Mouse (Mus musculus): ENCODE results near the gene Phf1. TPM values are rescaled to one million over a fixed set of nuclear protein-coding genes. Genes with fewer than 3 reads are reported as not detected.
"Not testable (repeated sequence)": the region's sequence is repeated elsewhere in the genome, so short reads cannot be mapped to it uniquely, and the experiment has no call there.

Gene Phf1
- polyA plus RNA-seq, 1 experiment: 13.1 TPM

DNA sequence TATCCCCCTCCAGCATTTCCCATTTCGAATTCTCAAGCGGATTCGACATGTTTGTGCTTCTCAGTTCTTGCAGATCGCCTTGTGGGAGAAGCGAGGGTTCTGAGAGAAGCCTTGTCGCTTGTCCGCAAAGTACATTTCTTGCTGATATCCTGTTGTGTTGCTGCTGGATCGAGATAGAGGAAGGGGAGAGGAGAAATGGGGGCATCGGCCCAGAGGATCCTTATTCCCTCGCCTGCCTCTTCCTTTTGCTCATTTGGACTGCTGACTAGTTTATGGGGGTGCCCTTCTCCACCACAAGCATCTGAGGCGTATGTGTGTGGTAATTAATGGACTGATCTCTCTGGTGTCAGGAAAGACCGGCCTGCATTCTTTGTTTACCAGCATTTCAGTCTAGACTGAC is 15.3 kb upstream of the Phf1 start:
- H3K27ac ChIP-seq (replicated peaks; ENCODE audit: low read depth, low read length); H3K4me1 ChIP-seq (ENCODE audit: control insufficient read depth, insufficient read depth, insufficient read length, low read length): not testable (repeated sequence)
- H3K4me3 ChIP-seq (ENCODE audit: insufficient read depth, low read depth, low read length): peak overlapping the region; percentile 56

DNA sequence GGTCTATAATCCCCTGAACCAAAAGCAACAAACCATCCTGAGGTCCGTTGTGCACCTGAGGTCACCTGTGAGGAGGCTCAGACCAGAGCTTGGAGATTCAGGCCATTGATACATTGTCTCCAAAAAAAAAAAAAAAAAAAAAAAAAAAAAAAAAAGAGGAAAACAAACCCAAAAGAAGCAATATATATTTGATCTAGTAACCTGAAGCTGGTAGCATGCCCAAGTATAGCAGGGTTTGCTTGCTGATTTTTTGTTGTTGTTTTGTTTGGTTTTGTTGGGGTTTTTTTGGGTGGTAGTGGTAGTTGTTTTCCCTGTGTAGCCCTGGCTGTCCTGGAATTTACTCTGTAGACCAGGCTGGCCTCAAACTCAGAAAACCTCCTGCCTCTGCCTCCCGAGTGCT is 14.5 kb upstream of the Phf1 start:
- Histone ChIP-seq H3K27ac (replicated peaks; ENCODE audit: low read depth, low read length) (no peak overlapping the region), H3K4me1 (ENCODE audit: control insufficient read depth, insufficient read depth, insufficient read length, low read length) (no peaks in the 10 kb centered on the region), H3K4me3 (ENCODE audit: insufficient read depth, low read depth, low read length) (no peak overlapping the region)

DNA sequence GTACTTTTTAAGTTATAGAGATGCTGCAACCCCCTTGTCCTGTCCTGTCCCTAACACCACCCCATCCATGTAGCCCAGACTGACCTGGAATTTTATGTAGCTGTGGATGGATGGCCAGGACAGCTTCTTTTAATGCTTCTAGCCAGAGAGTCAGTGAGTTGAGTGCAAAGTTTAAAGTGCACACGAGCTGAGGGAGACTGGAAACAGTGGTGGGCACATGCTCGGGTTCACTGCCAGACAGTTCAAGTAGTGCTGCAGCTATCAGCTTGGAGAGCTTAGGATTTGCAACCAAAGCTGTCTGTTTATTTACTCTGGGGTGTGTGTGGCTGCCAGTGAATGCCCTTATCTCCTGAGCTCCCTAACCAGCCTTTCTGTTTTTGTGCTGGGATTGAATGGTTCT is 13.3 kb upstream of the Phf1 start:
- H3K4me1 ChIP-seq (ENCODE audit: control insufficient read depth, insufficient read depth, insufficient read length, low read length); H3K4me3 ChIP-seq (ENCODE audit: insufficient read depth, low read depth, low read length); H3K27ac ChIP-seq (replicated peaks; ENCODE audit: low read depth, low read length): not testable (repeated sequence)

DNA sequence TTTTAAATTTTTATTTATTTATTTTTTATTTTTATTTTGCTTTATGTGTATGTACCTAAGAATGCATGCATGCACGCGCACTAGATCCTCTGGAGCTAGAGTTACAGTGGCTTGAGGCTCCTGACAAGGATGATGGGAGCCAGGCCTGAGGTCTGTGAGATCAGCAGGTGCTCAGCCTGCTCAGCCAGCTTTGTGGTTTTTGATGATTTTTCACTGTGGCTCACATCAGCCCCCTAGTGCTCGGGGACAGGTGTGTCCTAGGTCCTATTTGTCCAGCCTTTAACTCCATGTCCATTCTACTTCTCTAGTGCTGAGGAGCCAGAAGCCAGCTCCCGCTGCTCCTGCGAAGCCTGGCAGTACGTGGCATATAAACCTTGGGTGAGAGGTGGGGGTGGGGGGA is 10.5 kb upstream of the Phf1 start:
- H3K27ac ChIP-seq (replicated peaks; ENCODE audit: low read depth, low read length); H3K4me1 ChIP-seq (ENCODE audit: control insufficient read depth, insufficient read depth, insufficient read length, low read length); H3K4me3 ChIP-seq (ENCODE audit: insufficient read depth, low read depth, low read length): not testable (repeated sequence)

DNA sequence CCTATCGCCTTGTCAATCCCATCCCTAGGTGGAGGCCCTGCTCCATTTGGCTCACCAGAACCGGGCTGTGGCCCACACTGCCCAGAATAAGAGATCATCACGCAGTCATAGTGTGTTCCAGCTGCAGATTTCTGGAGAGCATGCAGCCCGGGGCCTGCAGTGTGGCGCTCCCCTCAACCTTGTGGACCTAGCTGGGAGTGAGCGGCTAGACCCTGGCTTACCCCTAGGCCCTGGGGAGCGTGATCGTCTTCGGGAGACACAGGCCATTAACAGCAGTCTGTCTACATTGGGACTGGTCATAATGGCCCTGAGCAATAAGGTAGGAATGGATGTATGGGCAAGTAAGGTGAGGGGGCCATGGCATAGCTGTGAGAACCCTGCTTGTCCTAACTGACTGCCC is 7.4 kb upstream of the Phf1 start:
- not testable (repeated sequence) for H3K27ac ChIP-seq (replicated peaks; ENCODE audit: low read depth, low read length); H3K4me3 ChIP-seq (ENCODE audit: insufficient read depth, low read depth, low read length)

DNA sequence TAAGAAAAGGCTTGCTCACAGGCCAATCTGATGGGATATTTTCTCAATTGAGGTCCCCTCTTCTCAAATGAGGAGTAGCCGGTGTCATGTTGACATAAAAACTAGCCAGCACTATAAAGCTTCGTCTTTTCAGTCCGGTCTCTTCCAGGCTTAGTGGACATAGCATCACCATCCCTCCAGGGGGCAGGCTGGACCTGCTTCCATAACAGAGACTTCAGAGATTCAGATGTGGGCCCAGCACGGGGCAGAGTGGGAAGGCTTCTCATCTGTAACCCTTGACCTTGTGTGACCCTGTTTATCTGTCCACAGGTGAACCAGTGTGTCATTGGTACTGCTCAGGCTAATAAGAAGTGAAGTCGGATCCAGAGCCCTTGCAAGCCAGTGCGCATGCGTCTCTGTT is 1.1 kb upstream of the Phf1 start:
- not testable (repeated sequence) for H3K27ac ChIP-seq (replicated peaks; ENCODE audit: low read depth, low read length); H3K4me3 ChIP-seq (ENCODE audit: insufficient read depth, low read depth, low read length); H3K4me1 ChIP-seq (ENCODE audit: control insufficient read depth, insufficient read depth, insufficient read length, low read length)

More for the DNA sequence above, 7.4 kb upstream of the Phf1 start:
- not testable (repeated sequence) for H3K4me1 ChIP-seq (ENCODE audit: control insufficient read depth, insufficient read depth, insufficient read length, low read length)

DNA sequence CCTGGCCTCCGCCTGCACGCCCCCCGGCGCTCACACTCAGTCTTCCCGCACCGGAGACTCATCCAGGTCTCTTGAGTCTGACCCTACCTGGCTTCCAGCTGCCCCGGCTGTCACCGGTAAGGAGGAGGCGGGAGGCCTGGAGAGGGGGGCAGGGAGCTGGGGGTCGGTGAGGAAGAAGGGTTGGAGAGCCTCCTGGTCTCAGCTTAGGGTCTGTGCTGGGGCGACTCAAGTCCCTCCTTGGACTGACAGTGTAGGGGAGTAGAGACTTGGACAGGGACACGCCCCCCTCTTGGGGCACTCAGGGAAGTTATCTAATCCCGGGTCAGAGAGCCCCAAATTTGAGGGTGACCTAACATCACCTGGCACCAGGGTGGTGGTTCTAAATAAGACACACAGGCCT is 567 bp downstream of the Phf1 start:
- H3K4me1 ChIP-seq (ENCODE audit: control insufficient read depth, insufficient read depth, insufficient read length, low read length): peaks cover 2% of the 10 kb centered on the region; the same call in 1 of the 2 replicates
- peak overlapping the region; percentile 98 for H3K4me3 ChIP-seq (ENCODE audit: insufficient read depth, low read depth, low read length)
- peak overlapping the region; percentile 81 for H3K27ac ChIP-seq (replicated peaks; ENCODE audit: low read depth, low read length)

DNA sequence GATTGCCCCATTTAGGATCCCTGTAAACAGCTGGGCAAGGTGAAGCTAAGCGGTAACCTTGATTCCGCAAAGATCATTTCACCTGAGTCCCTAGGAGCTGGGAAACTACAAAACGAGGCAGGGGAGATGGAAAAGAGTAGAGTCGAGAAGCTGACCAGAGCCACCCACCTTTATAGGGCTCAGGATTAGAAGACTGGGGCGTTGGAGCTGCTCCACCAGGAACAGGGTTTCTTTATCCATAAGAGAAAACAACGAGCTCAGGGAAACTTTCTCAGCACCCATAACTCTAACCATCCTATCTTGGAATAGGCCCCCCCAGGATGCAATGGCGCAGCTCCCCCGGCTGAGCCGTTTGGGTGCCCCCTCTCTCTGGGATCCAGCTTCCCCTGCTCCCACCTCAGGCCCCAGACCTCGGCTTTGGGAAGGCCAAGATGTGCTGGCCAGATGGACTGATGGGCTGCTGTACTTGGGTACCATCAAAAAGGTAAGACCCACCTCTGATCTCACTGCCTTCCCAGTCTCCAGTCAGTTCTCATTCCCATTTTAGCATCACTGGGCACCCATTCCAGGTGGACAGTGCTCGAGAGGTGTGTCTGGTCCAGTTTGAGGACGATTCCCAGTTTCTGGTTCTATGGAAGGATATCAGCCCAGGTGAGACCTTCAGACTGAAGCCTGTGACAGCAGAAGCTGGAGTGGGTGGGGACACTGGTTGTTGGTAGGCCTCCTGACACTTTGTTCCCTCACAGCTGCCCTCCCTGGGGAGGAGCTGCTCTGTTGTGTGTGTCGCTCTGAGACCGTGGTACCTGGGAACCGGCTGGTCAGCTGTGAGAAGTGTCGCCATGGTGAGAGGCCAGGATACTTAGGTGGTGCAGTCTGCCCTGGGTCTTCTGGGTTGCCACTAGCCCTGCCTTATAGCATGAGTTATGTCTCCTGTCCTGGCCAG is 1.3 kb downstream of the Phf1 start:
- Histone ChIP-seq H3K27ac (replicated peaks; ENCODE audit: low read depth, low read length) (0 out of 2 replicates have a peak overlapping the region, but pooled peaks have one; percentile 81), H3K4me3 (ENCODE audit: insufficient read depth, low read depth, low read length) (peak overlapping the region; percentile 98), H3K4me1 (ENCODE audit: control insufficient read depth, insufficient read depth, insufficient read length, low read length) (peaks cover 2% of the 10 kb centered on the region; the same call in 1 of the 2 replicates)

DNA sequence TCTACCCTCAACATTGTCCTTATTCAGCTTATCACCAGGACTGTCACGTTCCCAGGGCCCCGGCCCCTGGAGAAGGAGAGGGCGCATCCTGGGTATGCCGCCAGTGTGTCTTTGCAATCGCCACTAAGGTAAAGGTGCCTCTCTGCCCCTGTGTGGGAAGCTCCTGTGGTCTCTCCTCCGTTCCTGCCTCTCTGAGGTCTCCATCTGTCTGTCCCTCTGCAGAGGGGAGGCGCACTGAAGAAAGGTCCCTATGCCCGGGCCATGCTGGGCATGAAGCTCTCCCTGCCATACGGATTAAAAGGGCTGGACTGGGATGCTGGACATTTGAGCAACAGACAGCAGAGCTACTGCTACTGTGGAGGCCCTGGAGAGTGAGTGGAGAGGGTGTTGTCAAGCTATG is 2.2 kb downstream of the Phf1 start:
- no peak overlapping the region for H3K27ac ChIP-seq (replicated peaks; ENCODE audit: low read depth, low read length)
- peaks cover 3% of the 10 kb centered on the region for H3K4me1 ChIP-seq (ENCODE audit: control insufficient read depth, insufficient read depth, insufficient read length, low read length)
- H3K4me3 ChIP-seq (ENCODE audit: insufficient read depth, low read depth, low read length): no peak overlapping the region

DNA sequence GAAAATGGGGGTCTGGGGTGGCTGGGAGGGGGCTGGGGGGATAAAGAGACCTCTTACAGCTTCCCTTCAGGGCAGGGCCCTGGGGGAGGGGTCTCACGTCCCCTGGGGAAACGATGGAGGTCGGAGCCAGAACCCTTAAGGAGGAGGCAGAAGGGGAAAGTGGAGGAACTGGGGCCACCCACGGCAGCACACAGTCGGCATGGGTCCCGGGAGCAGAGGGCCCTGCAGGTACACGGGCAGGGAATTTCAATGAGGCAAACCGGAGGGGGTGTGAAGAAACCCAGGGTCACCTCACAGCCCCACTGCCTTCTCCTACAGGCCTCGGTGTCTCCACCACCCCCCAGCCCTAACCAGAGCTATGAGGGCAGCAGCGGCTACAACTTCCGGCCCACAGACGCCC is 3.6 kb downstream of the Phf1 start:
- Histone ChIP-seq H3K4me1 (ENCODE audit: control insufficient read depth, insufficient read depth, insufficient read length, low read length) (peaks cover 4% of the 10 kb centered on the region), H3K4me3 (ENCODE audit: insufficient read depth, low read depth, low read length) (no peak overlapping the region), H3K27ac (replicated peaks; ENCODE audit: low read depth, low read length) (no peak overlapping the region)

DNA sequence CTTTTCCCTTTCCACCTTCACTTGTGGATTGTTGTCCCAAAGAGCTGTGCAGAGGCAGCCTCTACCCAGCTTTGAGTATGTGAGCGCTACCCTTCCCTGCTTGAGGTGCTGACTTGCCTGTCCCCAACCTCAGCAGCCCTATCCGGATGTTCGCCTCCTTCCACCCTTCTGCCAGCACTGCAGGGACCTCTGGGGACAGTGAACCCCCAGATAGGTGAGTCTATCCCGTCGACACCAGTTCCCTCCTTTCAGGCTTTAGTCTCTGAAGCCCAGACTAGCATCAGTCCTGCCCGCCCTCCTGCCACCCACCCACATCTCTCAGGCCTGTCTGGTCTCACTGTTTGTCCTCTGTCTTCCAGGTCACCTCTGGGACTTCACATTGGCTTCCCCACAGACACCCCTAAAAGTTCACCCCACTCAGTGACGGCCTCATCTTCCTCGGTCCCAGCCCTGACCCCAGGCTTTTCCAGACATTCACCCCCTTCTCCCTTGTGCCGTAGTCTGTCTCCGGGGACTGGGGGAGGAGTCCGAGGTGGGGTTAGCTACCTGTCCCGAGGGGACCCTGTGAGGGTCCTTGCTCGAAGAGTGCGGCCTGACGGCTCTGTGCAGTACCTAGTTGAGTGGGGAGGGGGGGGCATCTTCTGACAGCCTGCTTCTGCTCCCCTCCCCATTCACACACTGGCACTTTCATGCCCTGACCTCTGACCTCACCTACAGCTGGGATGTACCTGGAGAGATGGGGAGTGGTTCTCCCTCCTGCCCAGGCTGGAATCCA is 4.3 kb downstream of the Phf1 start:
- H3K27ac ChIP-seq (replicated peaks; ENCODE audit: low read depth, low read length): no peak overlapping the region
- H3K4me1 ChIP-seq (ENCODE audit: control insufficient read depth, insufficient read depth, insufficient read length, low read length): peaks cover 4% of the 10 kb centered on the region

DNA sequence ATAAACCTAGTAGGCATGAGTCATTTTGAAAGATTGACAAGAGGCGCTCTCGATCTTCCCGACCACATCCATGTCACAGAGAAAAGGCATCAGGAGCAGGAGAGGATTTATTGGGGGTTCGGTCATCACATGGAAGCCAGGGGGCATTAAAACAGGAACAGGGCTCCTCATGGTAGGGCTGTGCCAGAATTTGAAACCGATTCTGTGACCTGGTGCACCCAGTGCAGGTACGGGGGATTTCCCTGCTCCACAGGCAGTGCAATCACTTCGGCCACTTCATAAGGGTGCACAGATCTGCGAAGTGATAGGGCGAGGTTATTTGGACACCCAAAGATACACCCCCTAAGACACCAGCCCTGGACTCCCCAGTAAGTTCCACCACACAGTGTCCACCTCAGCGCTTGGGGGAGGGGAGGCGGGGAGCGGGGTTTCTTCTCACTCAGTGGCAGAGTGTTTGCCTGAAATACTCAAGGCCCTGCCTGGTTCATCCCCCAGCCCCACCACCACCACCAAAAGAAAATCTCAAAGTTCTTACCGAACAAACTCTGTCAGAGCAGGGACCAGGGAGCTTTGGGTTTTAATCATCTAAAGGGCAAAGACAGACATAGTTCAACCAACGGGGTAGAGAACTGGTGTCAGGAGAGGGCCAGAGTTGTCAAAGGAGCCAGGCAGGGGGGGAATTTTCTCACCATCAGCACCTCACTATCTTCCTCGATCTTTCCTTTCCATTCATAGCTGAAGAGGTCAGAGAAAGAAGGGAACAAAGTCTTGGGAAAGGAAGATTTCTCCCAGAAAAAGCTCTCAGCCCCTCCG is 5.2 kb downstream of the Phf1 start:
- peak overlapping the region; percentile 82 for H3K4me3 ChIP-seq (ENCODE audit: insufficient read depth, low read depth, low read length)
- peak overlapping the region; percentile 1; the same call in 1 of the 2 replicates for H3K27ac ChIP-seq (replicated peaks; ENCODE audit: low read depth, low read length)
- peaks cover 4% of the 10 kb centered on the region for H3K4me1 ChIP-seq (ENCODE audit: control insufficient read depth, insufficient read depth, insufficient read length, low read length)

More for the DNA sequence above, 4.3 kb downstream of the Phf1 start:
- no peak overlapping the region for H3K4me3 ChIP-seq (ENCODE audit: insufficient read depth, low read depth, low read length)

DNA sequence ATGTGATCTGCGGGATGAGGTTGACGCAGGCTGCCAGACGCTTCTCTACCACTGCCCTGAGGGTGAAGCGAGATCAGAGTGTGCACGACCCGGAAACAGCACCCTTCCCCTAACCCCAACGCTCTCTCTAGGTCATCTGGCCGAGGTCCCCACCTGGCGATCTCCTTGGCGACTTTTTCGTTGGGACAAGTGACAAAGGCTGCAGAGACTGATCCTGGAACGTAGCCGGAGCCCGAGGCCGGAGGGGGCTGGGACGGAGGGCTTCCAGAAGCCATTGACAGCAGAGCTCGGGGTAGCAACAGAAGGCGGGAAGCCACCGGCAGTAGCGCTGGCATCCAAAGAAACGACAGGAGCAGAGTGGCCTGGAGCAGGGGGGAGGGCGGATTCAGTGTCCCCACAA is 5.9 kb downstream of the Phf1 start:
- peaks cover 4% of the 10 kb centered on the region for H3K4me1 ChIP-seq (ENCODE audit: control insufficient read depth, insufficient read depth, insufficient read length, low read length)
- peak overlapping the region; percentile 1; the same call in 1 of the 2 replicates for H3K27ac ChIP-seq (replicated peaks; ENCODE audit: low read depth, low read length)
- peak overlapping the region; percentile 82 for H3K4me3 ChIP-seq (ENCODE audit: insufficient read depth, low read depth, low read length)

DNA sequence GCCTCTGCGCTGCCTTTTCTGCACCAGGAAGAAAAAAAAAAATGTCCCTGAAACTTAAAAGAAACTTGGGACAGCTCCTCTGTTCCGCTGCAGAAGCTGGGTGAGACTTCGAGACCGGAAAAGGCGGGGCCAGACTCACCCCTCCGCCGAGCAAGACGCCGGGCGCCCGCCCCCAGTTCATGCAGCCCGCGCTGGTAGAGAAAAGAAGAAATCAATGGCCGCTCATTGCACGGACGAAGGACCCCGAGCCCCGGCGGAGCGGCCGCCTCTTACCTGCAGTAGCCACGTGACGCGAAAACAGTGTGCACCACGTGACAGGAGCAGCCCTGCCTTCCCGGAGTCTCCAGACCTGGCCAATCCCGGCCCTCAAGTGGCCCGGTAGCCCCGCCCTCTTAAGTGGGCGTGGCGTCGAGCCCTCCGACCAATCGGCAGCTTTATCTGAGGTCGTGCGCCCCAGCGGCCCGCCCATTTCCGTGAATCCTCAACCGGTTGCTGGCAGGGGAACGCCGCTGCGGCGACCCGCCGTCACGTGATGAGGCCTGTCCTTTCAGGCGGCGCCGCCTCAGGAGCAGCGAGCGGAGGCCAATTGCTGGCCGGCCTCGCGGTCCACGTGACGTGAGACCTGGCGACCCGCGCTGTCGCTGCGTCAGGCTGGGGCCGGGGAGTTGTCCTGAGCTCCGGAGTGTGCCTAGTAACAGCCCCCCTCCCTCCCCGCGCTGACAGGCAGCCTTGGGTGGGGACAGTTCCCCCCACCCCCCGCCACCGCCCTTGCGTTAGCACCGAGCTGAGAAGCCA is 6.5 kb downstream of the Phf1 start, which contains the start of gene Cuta:
Cuta (minus strand) TSS at position 392 of the 795 bp plus-strand sequence.
- Histone ChIP-seq H3K4me3 (ENCODE audit: insufficient read depth, low read depth, low read length) (peak within 1 kb of the TSS; percentile 82), H3K4me1 (ENCODE audit: control insufficient read depth, insufficient read depth, insufficient read length, low read length) (peaks cover 2% of the 10 kb centered on the region), H3K27ac (replicated peaks; ENCODE audit: low read depth, low read length) (peak within 1 kb of the TSS; percentile 72)
